Mouse (Mus musculus) embryonic stem cell, embryonic (primary cell): Measurements from ENCODE around the gene Slit3.

ENCODE experiments used
- CTCF ChIA-PET, 4 experiments: fragments of 300-600 bp in 2 of 4; fragments of 350-600 bp in 2 of 4; sonication (Branson Sonifier 250); formaldehyde crosslinking; loops; one replicate each; lab custom pipeline; 2022; ENCODE audit warnings: inconsistent platforms in 2 of 4; lab: Charles Lee
- POLR2A ChIA-PET, 4 experiments: fragments of 300-600 bp in 2 of 4; fragments of 350-600 bp in 2 of 4; sonication (Branson Sonifier 250); formaldehyde crosslinking; loops; one replicate each; lab custom pipeline; 2022; ENCODE audit warnings: antibody characterized with exemption in 4 of 4, inconsistent platforms in 1 of 4; lab: Charles Lee

Gene Slit3

DNA sequence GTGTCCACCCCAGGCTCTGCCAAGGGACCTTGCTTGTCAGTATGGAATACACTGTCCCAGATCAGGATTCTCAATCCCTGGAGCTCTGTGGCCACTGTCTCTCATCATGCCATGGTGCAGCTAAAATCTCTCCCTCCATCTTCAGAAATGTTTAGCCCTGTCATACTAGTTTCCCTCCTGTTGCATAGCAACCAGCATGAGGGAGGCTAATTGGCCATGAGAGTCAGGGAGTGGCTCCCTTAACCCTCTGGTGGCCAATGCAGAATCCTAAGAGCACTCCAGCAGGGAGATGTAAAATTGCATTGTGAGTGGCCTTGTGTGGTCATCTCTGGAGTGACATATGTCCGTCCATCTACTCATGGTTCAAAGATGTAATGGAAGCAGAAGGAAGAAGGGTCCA lies 259.7 kb downstream of the Slit3 start:
- CTCF ChIA-PET = no interaction called here
- POLR2A ChIA-PET = no interaction called here

GRCm38 (mm10) chr11:35385444-35385843 lies 264.4 kb downstream of the Slit3 start:
- POLR2A ChIA-PET = interaction anchor here in 1 of 4 experiments (0.6 to 1.1 kb wide), 3 partner anchors 15 to 537 kb away, joined by 3 to 9 read pairs (median 7); no protein-coding TSS in a partner anchor
- CTCF ChIA-PET = interaction anchor here in 1 of 4 experiments (1.6 kb wide), 1 partner anchor 22 kb away, joined by 3 read pairs; no protein-coding TSS in a partner anchor

DNA sequence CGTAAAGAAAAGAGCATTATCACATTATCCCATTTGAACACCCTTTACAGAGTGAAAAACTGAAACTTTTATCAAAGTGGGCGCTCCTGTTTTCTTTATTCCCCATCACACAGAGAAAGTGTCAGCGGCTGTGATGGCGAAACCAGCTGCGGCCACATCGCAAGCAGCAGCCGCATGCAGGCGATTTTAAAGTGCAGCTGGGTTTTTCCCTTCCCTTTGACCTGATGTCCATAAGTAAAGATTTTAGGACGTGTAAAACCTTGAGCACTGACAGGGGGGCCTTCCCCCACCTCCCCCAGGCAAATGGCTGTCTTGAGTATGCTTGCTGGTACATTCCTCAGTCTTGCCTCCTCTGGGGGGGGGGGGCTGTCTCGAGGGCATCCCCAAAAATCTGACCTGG lies 266.8 kb downstream of the Slit3 start:
- ChIA-PET CTCF (interaction anchor here in 1 of 4 experiments (0.6 kb wide), 1 partner anchor 40 kb away, joined by 4 read pairs; no protein-coding TSS in a partner anchor), POLR2A (interaction anchor here in 2 of 4 experiments (0.7 to 1.1 kb wide), 6 partner anchors 8 to 289 kb away, joined by 3 to 6 read pairs (median 4); no protein-coding TSS in a partner anchor)

DNA sequence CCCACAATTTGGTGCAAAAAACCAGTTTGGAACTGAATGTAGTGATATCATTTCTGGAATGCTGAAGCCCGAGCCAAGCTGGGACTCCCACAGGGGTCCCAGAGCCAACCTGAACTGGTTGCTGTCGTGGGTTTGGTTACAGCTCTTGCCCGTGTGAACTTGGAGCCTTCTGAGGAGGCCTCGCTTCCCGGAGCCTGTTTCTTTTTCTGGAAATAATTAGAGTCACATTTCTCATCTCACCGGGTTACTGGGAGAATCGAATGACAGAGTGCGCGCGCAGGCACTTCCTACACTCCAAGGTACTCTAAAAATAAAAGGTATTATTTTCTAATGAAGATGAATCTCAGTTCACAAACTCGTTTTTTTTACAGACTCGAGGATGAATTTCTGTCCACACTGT lies 267.4 kb downstream of the Slit3 start:
- ChIA-PET CTCF (interaction anchor here in 1 of 4 experiments (0.6 kb wide), 1 partner anchor 41 kb away, joined by 4 read pairs; no protein-coding TSS in a partner anchor), POLR2A (interaction anchor here in 2 of 4 experiments (0.7 to 1.7 kb wide), 5 partner anchors 9 to 157 kb away, joined by 3 to 5 read pairs (median 3); no protein-coding TSS in a partner anchor)

DNA sequence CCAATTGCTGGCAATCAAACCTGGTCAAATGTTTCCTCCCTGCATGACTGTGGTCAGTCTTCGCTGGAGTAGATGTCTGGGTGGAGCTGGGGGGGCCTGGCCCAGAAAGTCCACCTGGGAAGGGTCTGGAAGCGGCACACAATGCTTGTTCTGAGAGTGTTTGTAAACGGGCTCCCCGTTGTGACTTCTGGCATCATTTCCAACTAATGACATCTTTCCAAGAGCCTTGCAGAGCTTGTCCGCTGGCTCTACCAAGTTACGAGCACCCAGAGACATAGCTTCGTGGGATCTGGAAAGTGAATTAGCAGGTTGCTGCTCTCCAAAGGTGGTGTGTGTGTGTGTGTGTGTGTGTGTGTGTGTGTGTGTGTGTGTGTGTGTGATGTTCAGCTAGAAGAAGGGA lies 268.3 kb downstream of the Slit3 start:
- ChIA-PET CTCF (interaction anchor here in 1 of 4 experiments (0.6 kb wide), 1 partner anchor 18 kb away, joined by 3 read pairs; no protein-coding TSS in a partner anchor), POLR2A (interaction anchor here in 1 of 4 experiments (0.6 to 1.7 kb wide), 4 partner anchors 12 to 1860 kb away, joined by 3 to 5 read pairs (median 3); no protein-coding TSS in a partner anchor)

DNA sequence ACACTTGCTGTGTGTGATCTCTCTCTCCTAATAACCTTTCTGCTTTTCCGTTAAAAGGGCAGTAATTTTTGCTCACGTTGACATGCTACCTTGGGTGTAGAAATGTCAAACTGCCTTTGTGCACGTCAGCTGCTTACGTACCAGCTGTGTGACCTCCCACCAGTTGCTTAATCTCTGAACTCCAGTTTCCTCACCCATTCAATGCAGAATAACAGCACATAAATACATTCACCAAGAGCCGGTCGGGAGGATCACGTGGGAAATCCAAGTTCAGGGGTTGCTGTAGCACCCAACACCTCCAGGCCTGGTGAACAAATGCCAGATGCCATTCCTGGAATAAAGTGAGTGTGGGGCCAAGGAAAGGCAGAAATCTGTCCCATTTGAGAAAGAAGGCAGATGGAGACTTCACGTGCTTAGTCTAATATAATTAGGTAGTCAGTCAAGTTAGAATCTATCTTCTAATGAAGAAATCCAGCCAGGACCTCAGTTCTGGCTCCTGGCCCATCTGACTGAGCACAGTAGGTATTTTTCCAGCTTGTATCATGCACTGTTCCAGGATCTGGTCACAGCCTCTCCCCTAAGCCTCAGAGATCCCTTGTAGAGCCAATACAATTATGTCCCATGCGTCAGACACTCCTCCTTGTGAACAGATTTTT lies 268.9 kb downstream of the Slit3 start:
- POLR2A ChIA-PET = interaction anchor here in 1 of 4 experiments (0.6 to 1.7 kb wide), 4 partner anchors 12 to 1861 kb away, joined by 3 to 5 read pairs (median 3); no protein-coding TSS in a partner anchor

GRCm38 (mm10) chr11:35393815-35394214 lies 272.8 kb downstream of the Slit3 start:
- CTCF ChIA-PET = interaction anchor here in 1 of 4 experiments (1.5 kb wide), 1 partner anchor 14 kb away, joined by 5 read pairs; no protein-coding TSS in a partner anchor

More for the DNA sequence above, 268.9 kb downstream of the Slit3 start:
- CTCF ChIA-PET = interaction anchor here in 1 of 4 experiments (0.6 kb wide), 1 partner anchor 17 kb away, joined by 3 read pairs; no protein-coding TSS in a partner anchor

DNA sequence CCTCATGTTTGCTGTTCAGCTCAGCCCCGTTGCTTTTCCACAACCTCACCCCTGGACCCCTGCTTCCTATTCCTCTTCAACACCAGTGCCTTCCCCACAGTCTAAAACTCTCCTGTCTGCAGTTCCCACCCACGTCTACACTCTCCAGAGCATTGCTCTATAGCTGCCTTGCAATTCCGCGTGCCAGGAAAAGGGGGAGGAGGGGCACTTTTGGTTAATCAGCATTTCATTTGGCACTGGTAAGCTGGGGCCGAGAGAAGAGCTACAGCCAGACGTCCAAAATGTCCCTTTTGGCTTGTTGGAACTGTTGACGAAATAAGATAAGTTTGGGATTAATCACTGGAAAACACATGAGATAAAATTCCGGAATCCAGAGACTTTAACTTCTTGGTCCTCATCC lies 274.4 kb downstream of the Slit3 start:
- ChIA-PET CTCF (no interaction called here), POLR2A (interaction anchor here in 2 of 4 experiments (1.1 to 2.0 kb wide), 3 partner anchors 11 to 22 kb away, joined by 3 to 6 read pairs (median 4); no protein-coding TSS in a partner anchor)

More at GRCm38 (mm10) chr11:35393815-35394214, 272.8 kb downstream of the Slit3 start:
- POLR2A ChIA-PET = interaction anchor here in 1 of 4 experiments (1.7 to 2.0 kb wide), 2 partner anchors 14 to 15 kb away, joined by 4 read pairs; no protein-coding TSS in a partner anchor

DNA sequence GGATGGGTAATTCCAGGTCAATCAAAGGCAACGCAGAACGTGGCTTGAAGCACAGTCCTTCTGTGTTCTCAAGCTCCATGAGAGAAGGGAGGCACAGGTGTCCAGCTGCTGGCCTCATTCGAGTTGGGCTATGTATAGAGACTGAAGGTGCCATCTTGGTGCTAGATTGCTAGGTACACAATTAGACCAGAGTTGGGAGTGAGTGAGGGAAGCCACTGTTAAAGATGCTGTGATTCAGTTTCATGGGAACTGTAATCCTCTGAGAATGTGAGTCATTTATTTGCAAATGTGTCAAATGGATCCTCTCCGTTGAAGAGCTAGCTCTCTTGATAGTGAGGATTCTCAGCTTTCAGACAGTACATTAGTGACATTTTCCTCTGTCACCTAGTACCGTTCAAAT lies 277.3 kb downstream of the Slit3 start:
- ChIA-PET CTCF (interaction anchor here (0.6 to 1.0 kb wide), 4 partner anchors 9 to 1717 kb away, joined by 3 to 4 read pairs (median 4); no protein-coding TSS in a partner anchor), POLR2A (interaction anchor here in 1 of 4 experiments (0.5 kb wide), 1 partner anchor 31 kb away, joined by 4 read pairs; no protein-coding TSS in a partner anchor)

DNA sequence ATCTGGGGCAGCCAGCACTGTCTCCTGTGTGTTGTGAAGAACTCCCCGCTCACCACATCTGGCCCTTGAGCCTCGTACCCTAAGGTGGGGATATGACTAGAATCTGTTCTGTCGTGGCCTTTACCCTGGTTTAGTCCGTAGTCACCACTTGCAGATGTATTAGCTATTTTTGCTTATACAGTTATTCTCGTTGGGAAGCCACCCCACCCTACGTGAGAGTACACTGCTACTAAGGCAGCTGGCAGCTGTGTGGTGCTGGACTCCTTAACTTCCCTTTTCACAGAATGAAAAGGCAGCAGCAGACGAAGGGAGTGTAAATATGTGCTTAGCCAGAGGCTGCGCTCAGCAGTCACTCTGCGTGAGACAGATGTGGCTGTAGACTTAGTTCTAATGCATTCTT lies 282.5 kb downstream of the Slit3 start:
- POLR2A ChIA-PET = no interaction called here
- CTCF ChIA-PET = no interaction called here

GRCm38 (mm10) chr11:35406045-35406444 lies 285.0 kb downstream of the Slit3 start:
- CTCF ChIA-PET = interaction anchor here in 3 of 4 experiments (0.6 to 2.7 kb wide), 5 partner anchors 38 to 76 kb away, joined by 3 to 39 read pairs (median 4); no protein-coding TSS in a partner anchor

GRCm38 (mm10) chr11:35406522-35406921 lies 285.5 kb downstream of the Slit3 start:
- CTCF ChIA-PET = interaction anchor here in 3 of 4 experiments (0.7 to 2.7 kb wide), 4 partner anchors 39 to 53 kb away, joined by 3 to 39 read pairs (median 4); no protein-coding TSS in a partner anchor

More at GRCm38 (mm10) chr11:35406045-35406444, 285.0 kb downstream of the Slit3 start:
- POLR2A ChIA-PET = interaction anchor here in 2 of 4 experiments (0.5 to 0.7 kb wide), 3 partner anchors 9 to 373 kb away, joined by 3 read pairs; no protein-coding TSS in a partner anchor

GRCm38 (mm10) chr11:35407341-35408154 lies 286.5 kb downstream of the Slit3 start:
- POLR2A ChIA-PET = interaction anchor here in 3 of 4 experiments (0.6 to 1.6 kb wide), 12 partner anchors 12 to 289 kb away, joined by 3 to 12 read pairs (median 4); partner anchors contain the start of gene Slit3 (in 1 of the 3)
- CTCF ChIA-PET = interaction anchor here (0.5 to 2.7 kb wide), 63 partner anchors 9 to 1566 kb away, joined by 3 to 39 read pairs (median 3); partner anchors contain the start of gene Slit3 (in 2 of the 4)

More at GRCm38 (mm10) chr11:35406522-35406921, 285.5 kb downstream of the Slit3 start:
- POLR2A ChIA-PET = interaction anchor here in 2 of 4 experiments (0.5 to 1.4 kb wide), 5 partner anchors 10 to 374 kb away, joined by 3 to 4 read pairs (median 3); no protein-coding TSS in a partner anchor

DNA sequence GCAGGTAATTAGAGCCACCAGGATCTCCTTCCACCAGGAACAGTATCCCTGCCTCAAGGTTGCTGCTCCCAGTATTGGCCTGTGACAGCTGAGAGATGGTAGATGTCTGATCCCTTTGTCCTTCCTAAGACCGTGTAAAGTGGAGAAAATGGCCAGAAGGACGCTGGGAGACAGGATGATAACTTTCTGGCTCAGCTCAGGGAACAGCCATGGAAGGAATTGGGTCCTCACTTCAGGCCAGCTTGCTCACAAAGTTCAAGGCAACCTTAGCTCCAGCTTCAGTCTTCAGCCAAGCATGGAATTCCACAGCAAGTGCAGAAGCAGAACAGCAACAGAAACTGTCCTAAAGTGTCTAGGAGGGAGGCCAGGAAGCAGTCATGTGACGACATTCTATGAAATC lies 289.4 kb downstream of the Slit3 start:
- ChIA-PET POLR2A (interaction anchor here in 1 of 4 experiments (1.0 kb wide), 1 partner anchor 28 kb away, joined by 3 read pairs; no protein-coding TSS in a partner anchor), CTCF (interaction anchor here in 1 of 4 experiments (0.5 kb wide), 1 partner anchor 22 kb away, joined by 3 read pairs; no protein-coding TSS in a partner anchor)

GRCm38 (mm10) chr11:35415768-35416401 lies 294.9 kb downstream of the Slit3 start:
- ChIA-PET CTCF (interaction anchor here (0.6 to 2.2 kb wide), 7 partner anchors 8 to 232 kb away, joined by 3 to 5 read pairs (median 4); no protein-coding TSS in a partner anchor), POLR2A (interaction anchor here in 1 of 4 experiments (0.9 kb wide), 1 partner anchor 21 kb away, joined by 3 read pairs; no protein-coding TSS in a partner anchor)

DNA sequence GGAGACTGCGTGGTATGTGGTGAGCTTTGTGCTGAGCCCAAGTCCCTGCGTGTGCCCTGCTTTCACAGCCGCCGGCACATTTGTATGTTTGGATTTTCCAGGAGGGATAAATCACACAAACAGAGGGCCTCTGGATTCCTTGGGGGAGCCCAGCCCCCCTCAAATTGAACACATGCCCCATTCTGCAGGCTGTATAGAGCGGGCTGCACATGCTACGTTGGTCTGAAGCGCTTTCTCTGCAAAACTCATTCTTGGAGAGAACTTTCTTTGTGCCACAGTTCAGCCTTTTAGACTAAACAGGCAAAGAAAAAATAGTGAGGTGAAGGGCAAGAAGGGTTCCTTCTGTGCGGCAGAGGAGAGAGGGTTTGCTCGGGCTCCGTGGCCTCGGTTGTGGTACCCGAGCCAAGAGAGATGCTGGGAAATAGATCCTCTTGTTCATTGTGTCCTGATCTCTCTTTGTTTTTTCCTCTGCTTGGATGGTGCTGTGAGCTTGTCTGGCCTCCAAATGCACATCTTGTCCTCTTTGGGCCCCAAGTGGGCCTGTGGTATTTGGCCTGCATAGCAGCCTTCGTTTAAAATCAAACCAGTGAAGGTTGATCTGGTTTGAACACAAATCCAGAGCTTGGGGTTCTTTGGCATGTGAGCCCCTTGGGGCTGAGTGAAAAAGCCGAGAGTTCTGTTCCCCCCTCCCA lies 295.5 kb downstream of the Slit3 start:
- POLR2A ChIA-PET = interaction anchor here in 1 of 4 experiments (0.9 kb wide), 1 partner anchor 22 kb away, joined by 3 read pairs; no protein-coding TSS in a partner anchor
- CTCF ChIA-PET = interaction anchor here in 3 of 4 experiments (0.6 to 2.2 kb wide), 5 partner anchors 9 to 49 kb away, joined by 4 to 5 read pairs (median 4); no protein-coding TSS in a partner anchor
